Mouse (Mus musculus) gastrocnemius, adult 2 months (tissue): Measurements from ENCODE around the gene Gbf1. TPM values are rescaled to one million over a fixed set of nuclear protein-coding genes. Genes with fewer than 3 reads are reported as not detected.
A peak's percentile ranks its signal among the peaks of the same experiment; 100 is the strongest.

Source experiments
- DNase-seq: peaks from one replicate; pipeline ENCODE4 v3.0.0; 2022
- H3K27ac ChIP-seq: fragments of 200-600 bp; 2 replicates; pipeline ENCODE4 v1.8.1; 2022; ENCODE audit warnings: mild to moderate bottlenecking
- H3K4me3 ChIP-seq: fragments of 200-600 bp; 2 replicates; pipeline ENCODE4 v1.8.1; 2022; ENCODE audit warnings: mild to moderate bottlenecking, moderate library complexity
- CTCF ChIP-seq: fragments of 200-600 bp; IDR thresholded peaks from 2 replicates; pipeline ENCODE4 v1.8.1; 2022; ENCODE audit warnings: antibody characterized with exemption, mild to moderate bottlenecking, moderate library complexity
- intact Hi-C: fragments of 180-260 bp; cut with DNase I; formaldehyde crosslinking; loops from one replicate; pipeline ENCODE4 v1.15.1; 2025
- total RNA-seq, 2 experiments: library from RNA; stranded (reverse); gene quantifications; 2 replicates each; pipeline ENCODE4 v1.2.3; 2021

The Gbf1 gene
- total RNA-seq, 2 experiments from 2014 or later = 47.4 to 59.0 TPM

DNA sequence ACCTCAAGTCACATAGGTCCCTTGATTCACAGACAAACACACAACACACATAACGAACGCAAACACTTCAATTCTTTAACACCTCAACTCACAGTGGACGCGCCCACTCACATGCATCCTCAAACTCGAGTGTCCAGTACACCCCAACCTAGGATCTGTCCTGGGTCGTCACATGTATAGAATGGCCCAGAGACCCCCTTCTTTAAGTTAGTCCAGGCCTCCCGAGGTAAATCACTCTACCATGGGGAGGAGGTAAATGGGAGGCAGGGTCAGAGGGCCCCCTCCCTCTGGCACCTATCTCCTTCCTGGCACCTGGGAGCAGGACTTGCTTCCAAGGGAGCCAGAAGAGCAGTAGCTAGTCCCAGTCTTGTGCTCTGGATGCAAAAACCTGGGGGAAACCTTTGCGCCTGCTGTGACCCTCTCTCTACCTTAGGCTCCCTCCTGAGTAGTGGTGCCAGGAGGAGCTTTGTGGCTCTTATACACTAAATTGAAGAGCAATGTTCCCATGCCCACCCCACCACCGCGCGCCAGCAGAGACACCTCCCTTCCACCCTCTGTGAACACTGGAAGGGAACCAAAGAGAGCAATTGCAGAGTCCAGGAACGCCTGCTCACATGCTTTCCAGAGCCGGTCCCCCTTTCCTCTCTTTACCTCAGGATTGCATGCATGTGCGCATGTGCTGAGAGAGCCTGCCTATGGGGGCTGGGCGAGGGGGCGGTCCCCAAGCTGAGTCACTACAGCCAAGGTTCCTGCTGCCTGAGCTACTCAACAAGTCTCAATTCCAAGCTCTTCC lies 166.5 kb downstream of the Gbf1 start:
- intact Hi-C loops = no loop called here
- DNase-seq = peak; percentile 60
- H3K4me3 ChIP-seq = no peak overlapping the region
- no peak overlapping the region for H3K27ac ChIP-seq
- TF ChIP-seq CTCF = no peak

DNA sequence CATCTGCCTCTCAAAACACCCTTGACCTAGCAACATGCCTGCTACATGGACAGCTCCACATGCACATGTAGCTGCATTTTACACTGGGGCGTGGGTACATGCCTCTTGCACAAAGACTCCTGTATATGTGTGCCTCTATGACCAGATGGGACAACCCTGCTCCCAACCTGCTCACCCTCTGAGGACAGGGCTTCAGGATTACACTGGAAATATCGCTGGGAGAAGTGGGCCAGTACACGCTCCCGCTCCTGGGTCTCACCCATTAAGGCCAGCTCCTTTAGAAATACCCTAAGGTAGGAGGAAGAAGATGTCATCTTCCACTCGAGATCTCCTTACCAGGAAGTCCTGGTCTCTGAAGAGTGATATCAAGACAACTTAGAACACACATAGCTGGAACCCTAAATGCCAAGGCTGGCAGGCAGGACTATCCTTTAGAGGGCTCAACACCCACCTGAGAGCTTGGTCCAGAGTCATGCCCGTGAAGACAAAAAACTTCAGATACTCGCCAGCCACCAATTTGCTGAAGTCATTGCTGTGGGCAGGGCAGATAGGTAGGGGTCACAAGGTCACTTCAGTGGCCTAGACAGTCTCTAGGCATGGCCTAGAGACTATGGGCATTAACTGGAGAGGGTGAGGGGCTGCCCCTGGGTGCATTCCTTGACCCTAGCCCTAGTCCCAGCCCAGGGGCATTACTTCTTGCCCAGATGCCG lies 167.9 kb downstream of the Gbf1 start:
- Histone ChIP-seq H3K4me3 (no peak overlapping the region), H3K27ac (no peak overlapping the region)
- TF ChIP-seq CTCF = no peak
- DNase-seq = peak; percentile 10
- intact Hi-C loops = no loop called here

- no peak overlapping the region for H3K4me3 ChIP-seq
- intact Hi-C loops = no loop called here
- no peak for DNase-seq
- no peak overlapping the region for H3K27ac ChIP-seq
- TF ChIP-seq CTCF = no peak
These were observed 169.0 kb downstream of the Gbf1 start for GRCm38 (mm10) chr19:46321101-46321943.

DNA sequence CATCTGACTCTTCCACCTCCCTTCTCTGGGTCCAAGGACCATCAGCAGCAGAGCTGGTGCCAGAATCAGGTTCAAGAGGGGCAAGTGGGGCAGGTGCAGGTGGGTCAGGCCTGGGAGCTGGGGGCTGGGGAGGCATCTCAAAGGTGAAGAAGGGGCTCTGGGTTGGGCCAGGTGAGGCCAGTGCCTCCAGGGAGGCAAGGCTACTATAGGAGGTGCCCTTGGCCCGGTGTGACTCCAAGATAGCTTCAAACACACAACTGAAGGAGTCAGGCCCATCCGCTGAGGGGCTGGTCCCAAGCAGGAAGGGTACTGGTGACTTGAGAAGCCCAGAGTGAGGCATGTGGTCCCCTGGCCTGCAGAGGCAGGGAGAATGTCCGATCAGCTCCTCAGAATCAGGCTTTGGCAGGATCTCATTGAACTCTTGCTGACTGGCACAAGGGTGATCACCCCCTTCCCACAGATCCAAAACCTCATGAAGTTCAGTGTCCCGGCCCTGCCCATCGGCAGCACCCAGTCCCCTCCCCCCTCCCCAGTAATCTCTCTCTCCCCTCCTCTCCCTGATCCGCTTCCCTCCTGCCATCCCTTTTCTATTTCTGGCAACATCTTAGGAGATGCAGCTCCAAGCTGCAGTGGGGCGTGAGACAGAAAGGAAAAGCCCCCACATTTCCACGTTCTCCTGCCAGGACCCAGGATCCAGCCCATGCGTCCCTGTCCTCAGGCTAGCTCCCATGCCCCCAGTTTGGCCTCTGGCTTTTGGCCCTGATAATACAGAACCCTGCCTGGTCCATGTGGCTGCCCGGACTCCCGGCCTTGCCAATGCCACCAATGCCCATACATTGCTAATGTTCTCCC lies 170.1 kb downstream of the Gbf1 start:
- no peak for DNase-seq
- no peak overlapping the region for H3K4me3 ChIP-seq
- intact Hi-C loops = no loop called here
- no peak overlapping the region for H3K27ac ChIP-seq
- TF ChIP-seq CTCF = no peak

DNA sequence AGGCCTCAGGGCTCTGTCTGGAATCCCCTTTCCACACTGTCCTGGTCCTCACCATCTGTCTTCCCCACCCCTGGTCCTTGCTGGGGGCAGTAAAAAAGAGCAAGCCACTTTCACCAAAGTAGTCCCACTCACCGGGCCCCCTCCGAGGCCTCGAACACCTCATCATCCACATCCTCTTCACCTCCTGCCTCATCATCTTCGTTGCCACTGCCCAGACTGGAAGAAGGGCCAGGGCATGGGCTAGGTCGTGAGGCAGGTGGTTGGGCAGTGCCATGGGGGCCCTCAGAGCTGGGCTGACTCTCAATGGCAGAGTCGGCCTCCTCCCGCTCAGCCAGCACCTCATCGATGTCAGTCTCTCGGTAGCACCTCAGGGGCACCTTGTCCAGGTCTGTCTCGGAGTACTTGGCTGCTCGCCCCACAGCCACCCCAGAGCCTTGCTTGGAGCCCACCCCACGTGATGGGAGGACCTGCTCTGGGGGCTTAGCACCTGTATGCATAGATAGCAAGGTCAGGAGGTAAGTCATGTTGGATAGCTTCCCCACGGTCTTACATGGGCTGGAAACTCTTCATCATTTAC lies 170.8 kb downstream of the Gbf1 start:
- intact Hi-C loops = no loop called here
- DNase-seq = no peak
- H3K4me3 ChIP-seq = no peak overlapping the region
- H3K27ac ChIP-seq = no peak overlapping the region
- TF ChIP-seq CTCF = no peak

- Histone ChIP-seq H3K27ac (no peak overlapping the region), H3K4me3 (no peak overlapping the region)
- intact Hi-C loops = no loop called here
- no peak for DNase-seq
- no peak for TF ChIP-seq CTCF
These were observed 171.4 kb downstream of the Gbf1 start for GRCm38 (mm10) chr19:46323716-46324115.

DNA sequence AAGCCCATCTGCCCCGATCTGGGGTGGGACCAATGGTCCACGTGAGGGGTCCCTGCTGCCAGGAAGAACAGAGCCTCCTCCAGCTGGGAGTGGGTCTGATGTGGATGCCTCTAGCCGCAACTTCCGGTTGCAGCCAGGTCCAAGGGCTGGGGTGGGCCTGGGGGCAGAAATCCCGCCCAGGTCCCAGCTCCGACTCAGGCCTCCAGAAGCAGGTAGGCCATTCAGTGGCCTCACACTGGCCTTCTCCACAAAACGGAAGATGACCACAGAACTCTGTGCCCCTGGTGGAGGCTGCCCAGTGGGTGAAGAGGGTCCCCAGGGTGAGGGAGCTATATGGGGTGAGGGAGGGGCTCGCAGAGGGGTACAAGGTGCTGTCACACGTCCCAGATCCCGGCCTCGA lies 172.1 kb downstream of the Gbf1 start:
- TF ChIP-seq CTCF = no peak
- no peak overlapping the region for H3K4me3 ChIP-seq
- no peak for DNase-seq
- H3K27ac ChIP-seq = no peak overlapping the region
- intact Hi-C loops = no loop called here

DNA sequence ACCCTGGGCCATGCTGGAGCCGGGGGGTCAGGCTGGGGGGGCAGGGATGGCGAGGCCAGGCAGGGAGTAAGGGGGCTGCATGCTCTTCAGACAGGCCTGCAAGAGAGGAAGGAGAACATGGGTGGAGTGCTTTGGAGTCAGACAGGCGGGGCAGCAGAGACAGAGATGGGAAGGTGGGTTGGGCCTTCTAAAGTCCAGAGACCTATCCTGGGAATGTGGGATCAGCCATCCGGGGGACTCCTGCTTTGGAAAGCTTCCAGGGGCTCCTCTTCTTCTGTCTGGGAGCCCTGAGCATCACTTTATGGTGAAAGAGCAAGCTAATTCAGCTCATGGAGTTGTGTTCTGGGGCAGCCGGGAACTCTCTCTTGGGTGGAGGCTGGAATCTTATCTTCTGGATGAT lies 172.6 kb downstream of the Gbf1 start:
- TF ChIP-seq CTCF = no peak
- no peak overlapping the region for H3K4me3 ChIP-seq

GRCm38 (mm10) chr19:46326019-46326755 lies 173.9 kb downstream of the Gbf1 start:
- no peak overlapping the region for H3K27ac ChIP-seq
- intact Hi-C loops = no loop called here

More for the DNA sequence above, 172.6 kb downstream of the Gbf1 start:
- intact Hi-C loops = no loop called here
- H3K27ac ChIP-seq = no peak overlapping the region
- no peak for DNase-seq

DNA sequence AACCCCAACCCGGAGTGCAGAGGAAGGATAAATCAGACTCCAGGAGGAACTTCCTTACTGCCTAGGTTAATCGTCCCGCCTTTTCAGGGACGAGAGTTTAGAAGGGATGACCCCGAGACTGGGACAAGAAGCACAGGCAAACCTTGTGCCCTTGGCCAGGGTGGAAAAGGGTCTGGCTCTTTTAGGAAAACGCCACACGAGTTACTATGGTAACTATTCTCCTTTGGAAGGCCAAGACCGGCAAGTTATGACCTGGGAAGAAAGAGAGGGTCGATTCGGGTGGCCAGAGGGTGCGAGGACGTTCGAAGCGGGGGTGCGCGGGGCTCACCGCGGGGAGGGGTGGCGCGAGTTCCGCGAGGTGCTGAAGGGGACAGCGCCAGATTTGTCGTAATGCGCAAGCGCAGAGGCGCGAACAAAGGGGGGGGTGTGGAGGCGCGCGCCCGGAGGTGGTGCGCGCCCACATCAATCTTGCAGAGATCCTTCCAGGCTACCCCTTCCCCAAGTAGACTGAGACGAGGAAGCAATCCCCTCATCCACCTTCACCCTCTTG lies 174.5 kb downstream of the Gbf1 start, which contains the start of gene Psd:
Gene Psd, minus strand, starts transcription at position 401 of the 550 bp plus-strand sequence.
- peak; percentile 68 for DNase-seq
- Histone ChIP-seq H3K27ac (peak within 1 kb of the TSS; percentile 95), H3K4me3 (peak within 1 kb of the TSS; percentile 75)
- no peak for TF ChIP-seq CTCF
- intact Hi-C loops = no loop called here

More at GRCm38 (mm10) chr19:46326019-46326755, 173.9 kb downstream of the Gbf1 start:
- H3K4me3 ChIP-seq = peak overlapping the region; percentile 75
- TF ChIP-seq CTCF = no peak
- no peak for DNase-seq

DNA sequence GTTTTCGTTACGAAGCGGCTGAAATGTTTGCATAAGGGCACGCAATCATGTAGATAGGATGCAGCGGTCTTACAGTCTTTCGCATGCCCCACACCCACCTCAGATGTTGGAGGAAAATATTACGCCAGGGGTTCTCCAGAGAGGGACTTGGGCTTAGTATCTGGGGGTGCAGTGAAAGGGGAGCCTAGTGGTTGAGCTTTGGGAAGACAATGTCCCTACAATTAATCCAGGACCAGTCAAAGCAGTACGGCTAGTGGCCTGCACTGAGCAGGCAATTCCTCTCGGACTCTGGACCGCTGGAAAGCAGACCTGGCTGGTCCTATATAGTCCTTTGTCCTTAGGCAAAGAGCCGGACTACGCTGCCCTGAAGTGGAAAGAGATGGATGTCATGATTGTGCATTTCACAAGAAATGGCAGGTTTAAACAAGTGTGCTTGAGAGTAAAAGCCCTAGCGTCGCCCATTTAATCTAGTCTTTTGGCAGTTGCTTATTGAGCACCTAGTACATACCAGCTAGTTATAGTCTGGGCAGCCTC lies 175.3 kb downstream of the Gbf1 start:
- intact Hi-C loops = no loop called here

More for the DNA sequence above, 175.3 kb downstream of the Gbf1 start:
- DNase-seq = no peak
- no peak for TF ChIP-seq CTCF
- peak overlapping the region; percentile 75 for H3K4me3 ChIP-seq
- peak overlapping the region; percentile 95 for H3K27ac ChIP-seq
